9 mouse cellular contexts compared by ENCODE assay signal in the genomic region with DNA sequence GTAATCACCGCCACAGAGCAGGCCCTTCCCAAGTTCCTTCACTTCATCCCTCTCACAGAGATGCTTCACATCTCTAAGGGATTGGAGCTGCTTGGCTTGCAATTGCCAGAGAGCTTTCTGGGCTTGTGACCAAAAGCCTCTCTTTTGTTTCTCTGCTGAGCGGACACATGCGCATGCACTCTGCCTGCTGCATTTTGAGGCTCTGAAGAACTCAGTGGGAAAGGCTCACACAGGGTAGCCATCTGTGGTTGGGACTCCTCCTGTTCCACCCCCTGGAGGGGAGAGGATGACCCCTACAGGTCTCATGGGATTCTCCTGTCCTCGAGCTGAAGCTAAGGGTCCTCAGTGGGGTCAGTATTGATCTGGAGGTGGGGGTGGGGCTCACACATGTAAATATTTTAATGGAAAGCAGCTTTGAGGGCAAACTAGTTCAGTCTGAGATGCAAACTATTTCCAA. TPM values are rescaled to one million over a fixed set of nuclear protein-coding genes. Genes with fewer than 3 reads are reported as not detected.
DNase-seq lines count a peak whose midpoint lies in the region; ATAC-seq lines count a peak whose summit lies in the region.
"Had no signal": no experiment of that assay in that cellular context is flagged by ENCODE, and none has a peak within 500 bp of the region (broad histone marks: within the 10 kb centered on the region; RNA-seq: fewer than 3 reads in every experiment).

No protein-coding gene starts in this region.

- H3K4me2 ChIP-seq in embryonic facial prominence, embryonic 14.5 days (ENCODE audit: low read depth, low read length), result no peak overlapping the region
- 0 out of 2 replicates have a peak overlapping the region, but pooled peaks have one; percentile 6 for H3K4me2 ChIP-seq in limb, embryonic 12.5 days
- H3K4me2 ChIP-seq: liver, embryonic 15.5 days had no signal

- H3K4me3 ChIP-seq in embryonic facial prominence, embryonic 14.5 days (ENCODE audit: low read depth, low read length), result no peak overlapping the region
- no peak overlapping the region for H3K4me3 ChIP-seq in limb, embryonic 12.5 days (replicated peaks)
- H3K4me3 ChIP-seq: liver, embryonic 15.5 days had no signal

- H3K36me3 ChIP-seq in embryonic facial prominence, embryonic 14.5 days (ENCODE audit: control insufficient read depth, insufficient read depth, low read length), result no peaks in the 10 kb centered on the region
- H3K36me3 ChIP-seq in limb, embryonic 12.5 days, result no peaks in the 10 kb centered on the region
- H3K36me3 ChIP-seq: liver, embryonic 15.5 days had no signal

- DNase-seq in adrenal gland, postnatal 14 days, result peak; percentile 24
- no peak for DNase-seq in adrenal gland, postnatal 25 days
- DNase-seq in 3T3-L1 (ENCODE audit: low read depth, low spot score), result peak; percentile 83
- peak; percentile 94 for DNase-seq in embryonic facial prominence, embryonic 14.5 days (ENCODE audit: low spot score)
- peak; percentile 83 to 85 for DNase-seq in heart, postnatal 10 days
- peak; percentile 56 for DNase-seq in testis, postnatal 14 days (ENCODE audit: low spot score)
- DNase-seq in thymus, postnatal 10 days (ENCODE audit: low spot score in 2 of 2), result no peak

- peak; percentile 85 for ATAC-seq in embryonic facial prominence, embryonic 14.5 days (ENCODE audit: low read depth)
- ATAC-seq in limb, embryonic 12.5 days (ENCODE audit: insufficient number of reproducible peaks, insufficient read depth, low FRiP score, low TSS enrichment, low read depth), result no peak

- intact Hi-C loops in heart, postnatal 10 days (cut with DNase I), result loop anchor here (2.0 kb wide), 1 partner anchor 17 kb away; no protein-coding TSS in a partner anchor

- H3K27ac ChIP-seq in embryonic facial prominence, embryonic 14.5 days (replicated peaks; ENCODE audit: low read depth, low read length), result peak overlapping the region; percentile 77
- peak overlapping the region; percentile 77 for H3K27ac ChIP-seq in limb, embryonic 12.5 days
- H3K27ac ChIP-seq: liver, embryonic 15.5 days had no signal

- H3K27me3 ChIP-seq in embryonic facial prominence, embryonic 14.5 days (replicated peaks; ENCODE audit: control insufficient read depth, insufficient read depth, low read length), result no peaks in the 10 kb centered on the region
- no peaks in the 10 kb centered on the region for H3K27me3 ChIP-seq in limb, embryonic 12.5 days
- H3K27me3 ChIP-seq: liver, embryonic 15.5 days had no signal

- H3K9me3 ChIP-seq in embryonic facial prominence, embryonic 14.5 days (ENCODE audit: control insufficient read depth, low read length), result no peaks in the 10 kb centered on the region
- no peaks in the 10 kb centered on the region for H3K9me3 ChIP-seq in limb, embryonic 12.5 days
- H3K9me3 ChIP-seq: liver, embryonic 15.5 days had no signal

- 31% methylated on average over 4 of the region's 4 CpGs for WGBS in embryonic facial prominence, embryonic 14.5 days
- WGBS in limb, embryonic 12.5 days, result 65% methylated on average over 4 of the region's 4 CpGs

- H3K4me1 ChIP-seq in embryonic facial prominence, embryonic 14.5 days (ENCODE audit: control insufficient read depth, insufficient read depth, low read length), result peaks cover 56% of the 10 kb centered on the region
- H3K4me1 ChIP-seq in limb, embryonic 12.5 days (replicated peaks), result peaks cover 45% of the 10 kb centered on the region
- H3K4me1 ChIP-seq: liver, embryonic 15.5 days had no signal

- no peak overlapping the region for H3K9ac ChIP-seq in embryonic facial prominence, embryonic 14.5 days (ENCODE audit: low read depth, low read length)
- no peak overlapping the region for H3K9ac ChIP-seq in limb, embryonic 12.5 days (replicated peaks)
- H3K9ac ChIP-seq: liver, embryonic 15.5 days had no signal

RNA-seq across cellular contexts. Expression of gene Htra1, which starts 30.0 kb away (rescaled TPM):
- total RNA-seq in adrenal gland, postnatal 14 days (2021), result 77.0 and 81.6 TPM in 2 replicates
- total RNA-seq in adrenal gland, postnatal 25 days (2021), result 38.3 and 45.7 TPM in 2 replicates
- 113 and 128 TPM in 2 replicates for polyA plus RNA-seq in embryonic facial prominence, embryonic 14.5 days (2014; fragmentation: Nextera tagmentation; extraction: Ambion mirVana)
- total RNA-seq in heart, postnatal 10 days (2021), result 100 to 1,000 TPM; 176 to 209 TPM
- 20.4 and 20.9 TPM in 2 replicates for polyA plus RNA-seq in limb, embryonic 12.5 days (2016; fragmentation: Nextera tagmentation; extraction: Ambion mirVana)

Comparison
In these comparisons a context has a peak if more than half of its experiments do, and no peak if none do; other contexts are left out.
1. DNase-seq: peak in adrenal gland, postnatal 14 days (single experiment), 3T3-L1 (single experiment), embryonic facial prominence, embryonic 14.5 days (single experiment), heart, postnatal 10 days (2 of 2) and testis, postnatal 14 days (single experiment); none in adrenal gland, postnatal 25 days (single experiment) and thymus, postnatal 10 days (0 of 2).